In genomic region chr7:125104011-125104410, GRCm38 (mm10) we compare ENCODE assay signal across 20 mouse cellular contexts.
DNase-seq lines count a peak whose midpoint lies in the region; TF ChIP-seq lines count a peak whose summit lies in the region.
"Had no signal": no experiment of that assay in that cellular context is flagged by ENCODE, and none has a peak within 500 bp of the region (broad histone marks: within the 10 kb centered on the region; RNA-seq: fewer than 3 reads in every experiment).

No protein-coding gene starts in this region.

- peak overlapping the region; percentile 74 for H3K27ac ChIP-seq in layer of hippocampus, adult 2 months
- H3K27ac ChIP-seq: forebrain, embryonic 13.5 days; hindbrain, embryonic 10.5 days; limb, embryonic 12.5 days; liver, embryonic 14.5 days; midbrain, embryonic 12.5 days; stomach, embryonic 15.5 days had no signal

- peak; percentile 6 for DNase-seq in embryo, embryonic 10 days (ENCODE audit: low spot score)
- DNase-seq in embryo, embryonic 9.5 days (ENCODE audit: extremely low spot score), result no peak
- no peak for DNase-seq in layer of hippocampus, adult 2 months (ENCODE audit: low spot score in 2 of 2)
- DNase-seq in layer of hippocampus, postnatal 10 days (ENCODE audit: low spot score in 2 of 2), result no peak
- peak; percentile 2 for DNase-seq in ES-CJ7 (ENCODE audit: low read depth, low spot score)
- DNase-seq in embryo, embryonic 10.5 days (ENCODE audit: low spot score), result peak; percentile 3
- no peak for DNase-seq in gastrocnemius, postnatal 36 days
- DNase-seq: adrenal gland, adult 8-10 months; cerebellum, adult 11-12 months; gastrocnemius, postnatal 25 days; kidney, adult 8-10 months; kidney, postnatal 25 days; thymus, adult 2 months had no signal

- H3K4me3 ChIP-seq in layer of hippocampus, adult 2 months, result no peak overlapping the region
- H3K4me3 ChIP-seq: forebrain, embryonic 13.5 days; hindbrain, embryonic 10.5 days; limb, embryonic 12.5 days; midbrain, embryonic 12.5 days; myocyte; stomach, embryonic 15.5 days had no signal

- intact Hi-C loops in gastrocnemius, postnatal 36 days (cut with DNase I), result no loop called here

- no peak; the same call in 1 of the 2 replicates for TF ChIP-seq CTCF in layer of hippocampus, adult 2 months (conservative IDR thresholded peaks at IDR 0.05)

Comparison
In these comparisons a context has a peak if more than half of its experiments do, and no peak if none do; other contexts are left out.
1. DNase-seq: peak in embryo, embryonic 10 days (single experiment), ES-CJ7 (single experiment) and embryo, embryonic 10.5 days (single experiment); none in embryo, embryonic 9.5 days (single experiment), layer of hippocampus, adult 2 months (0 of 2), layer of hippocampus, postnatal 10 days (0 of 2) and gastrocnemius, postnatal 36 days (0 of 2).